Mouse (Mus musculus) gastrocnemius, postnatal 10 days (tissue): ENCODE measurements at regions not wholly inside any gene's neighbourhood (a gene's known extent, or its start where the extent isn't known, plus 50 kb on each side); places are given as distances from the start of the nearest gene placed in this dataset.
"Not testable (repeated sequence)": the region's sequence is repeated elsewhere in the genome, so short reads cannot be mapped to it uniquely, and the experiment has no call there.

Experiments used
- DNase-seq: peaks from one replicate; pipeline ENCODE4 v3.0.0; 2021; ENCODE audit warnings: mixed read lengths

DNA sequence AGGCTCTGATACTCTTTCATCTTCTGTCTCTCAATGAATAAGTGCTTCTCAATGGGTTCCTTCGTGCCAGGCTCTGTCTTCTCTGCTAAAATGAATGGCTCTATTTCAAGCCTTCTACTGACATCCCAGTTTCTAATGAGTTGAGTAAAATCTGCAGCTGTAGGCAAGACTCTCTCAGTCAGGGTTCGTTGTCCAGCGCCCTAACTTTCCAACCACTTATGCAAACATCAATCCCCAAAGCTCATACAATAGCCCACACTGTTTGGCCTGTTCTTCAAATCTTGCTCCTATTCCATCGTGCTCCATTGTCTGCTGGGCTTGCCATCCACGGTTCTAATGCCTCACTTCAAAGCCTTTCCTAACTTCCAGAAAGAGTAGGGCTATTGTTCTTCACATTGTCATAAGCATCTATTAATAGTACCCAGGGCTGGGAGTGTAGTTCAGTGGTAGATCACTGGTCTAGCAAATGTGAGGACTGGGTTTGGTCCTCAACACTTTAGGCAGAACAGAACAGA, 199.7 kb upstream of the 1700056E22Rik start:
- DNase-seq, result no peak

DNA sequence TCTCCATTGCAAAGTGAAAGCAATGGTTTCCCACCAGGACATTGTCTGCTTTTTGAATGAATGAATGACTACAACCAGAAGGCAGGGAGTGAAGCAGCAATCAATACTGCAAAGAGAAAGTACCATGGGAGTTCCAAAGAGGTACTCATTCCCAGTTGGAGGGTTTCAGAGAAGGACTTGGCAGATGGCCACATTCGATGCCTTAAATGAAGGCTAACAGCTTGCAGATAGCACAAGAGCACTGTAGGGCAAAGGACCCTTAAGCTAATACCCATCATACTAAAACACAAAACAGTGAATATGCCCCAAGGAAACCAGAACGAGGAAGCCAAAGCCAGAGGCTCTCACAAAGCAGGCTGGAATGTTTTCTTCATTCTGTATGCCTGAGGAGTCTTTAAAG, 188.2 kb upstream of the 1700056E22Rik start:
- DNase-seq, result no peak

DNA sequence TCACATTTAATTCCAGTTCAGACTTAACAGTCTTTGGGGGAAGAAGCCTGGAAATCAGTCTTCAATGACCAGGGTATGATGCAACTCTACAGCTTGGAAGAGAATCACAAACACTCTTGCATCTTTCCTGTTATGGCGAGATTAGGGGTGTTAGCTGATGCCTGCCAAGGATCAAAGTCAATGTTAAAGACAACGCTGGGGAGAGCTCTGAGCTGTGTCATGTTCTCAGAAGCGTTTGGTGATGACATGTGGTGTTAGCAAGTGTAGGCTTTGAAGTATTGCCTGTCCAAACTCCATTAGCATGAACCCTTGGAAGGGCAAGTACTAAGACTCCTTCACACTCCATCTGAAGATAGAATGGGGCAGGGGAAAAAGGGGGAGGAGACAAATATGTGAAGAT, 187.7 kb upstream of the 1700056E22Rik start:
- no peak for DNase-seq

DNA sequence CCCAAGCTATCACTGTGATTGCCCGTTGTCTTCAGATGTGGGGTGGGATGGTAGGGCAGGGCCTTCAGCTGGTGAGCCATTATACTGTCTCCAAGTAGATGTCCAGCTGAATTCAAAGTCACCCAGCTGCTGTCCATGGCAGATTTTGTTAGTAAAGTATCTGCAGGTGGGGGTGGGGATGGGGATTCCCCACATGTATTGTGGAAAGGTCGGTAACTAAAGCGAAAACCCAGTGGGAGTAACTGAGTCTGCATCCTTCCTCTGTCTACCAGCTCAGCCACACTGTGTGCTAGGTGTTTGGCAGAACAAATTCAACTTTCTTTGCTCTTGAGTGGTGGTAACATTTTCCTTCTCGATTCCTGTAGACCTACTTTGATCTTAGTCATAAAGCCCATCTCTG, 163.2 kb upstream of the 1700056E22Rik start:
- DNase-seq, result no peak

DNA sequence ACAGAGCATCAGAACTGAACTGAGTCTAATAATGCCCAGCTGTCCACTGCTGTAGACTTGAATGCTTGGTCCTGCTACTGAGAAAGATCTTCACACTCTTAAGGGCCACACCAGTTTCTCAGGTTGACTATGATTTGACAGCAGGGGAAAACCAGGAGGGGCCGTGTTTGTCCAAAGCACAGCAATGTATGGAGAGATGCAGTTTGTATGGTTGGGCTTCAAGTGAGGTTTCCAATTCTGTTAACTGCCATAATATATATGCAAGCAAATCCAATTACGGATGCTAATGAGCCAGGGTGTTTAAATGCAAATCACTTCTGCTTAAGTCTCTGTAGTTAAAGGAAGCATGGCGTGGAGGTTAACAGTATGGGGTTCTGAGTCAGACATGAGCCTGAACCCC, 157.2 kb upstream of the 1700056E22Rik start:
- no peak for DNase-seq

DNA sequence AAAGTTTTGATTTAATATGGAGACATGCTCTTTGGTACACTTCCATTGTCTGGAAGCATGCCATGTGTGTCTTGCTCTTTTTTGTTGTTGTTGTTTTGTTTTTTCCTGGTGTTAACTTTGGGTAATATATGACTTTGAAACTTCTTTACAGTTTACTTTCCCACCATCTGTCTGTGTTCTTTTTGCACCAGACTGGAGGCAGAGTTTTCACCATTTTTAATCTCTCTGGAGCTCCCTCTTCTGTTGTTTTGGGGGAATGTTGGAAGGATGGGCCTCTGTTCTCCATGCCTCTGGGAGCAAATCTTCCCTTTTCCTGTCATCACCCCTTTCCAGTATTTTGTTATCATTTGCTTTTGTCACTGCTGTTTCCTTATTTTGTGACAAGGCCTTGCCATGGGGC, 153.5 kb upstream of the 1700056E22Rik start:
- no peak for DNase-seq

DNA sequence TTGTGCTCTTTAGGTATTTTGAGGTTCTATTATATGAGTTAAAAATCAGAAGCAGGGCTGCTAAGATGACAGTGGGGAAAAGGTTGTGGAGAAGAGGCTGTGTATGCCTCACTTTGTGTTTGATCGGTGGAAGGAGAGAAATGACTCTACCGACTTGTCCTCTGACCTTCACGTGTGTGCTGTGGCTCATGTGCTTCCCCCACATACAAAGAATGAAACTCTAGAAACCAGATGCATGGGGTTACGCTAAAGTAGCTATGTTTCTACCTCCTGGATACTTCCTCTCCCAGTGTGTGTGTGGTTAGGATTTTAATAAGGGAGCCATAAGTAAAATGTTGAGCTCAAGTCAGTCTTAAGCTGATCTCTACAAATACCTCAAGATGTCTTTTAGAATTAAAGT, 148.1 kb upstream of the 1700056E22Rik start:
- no peak for DNase-seq

DNA sequence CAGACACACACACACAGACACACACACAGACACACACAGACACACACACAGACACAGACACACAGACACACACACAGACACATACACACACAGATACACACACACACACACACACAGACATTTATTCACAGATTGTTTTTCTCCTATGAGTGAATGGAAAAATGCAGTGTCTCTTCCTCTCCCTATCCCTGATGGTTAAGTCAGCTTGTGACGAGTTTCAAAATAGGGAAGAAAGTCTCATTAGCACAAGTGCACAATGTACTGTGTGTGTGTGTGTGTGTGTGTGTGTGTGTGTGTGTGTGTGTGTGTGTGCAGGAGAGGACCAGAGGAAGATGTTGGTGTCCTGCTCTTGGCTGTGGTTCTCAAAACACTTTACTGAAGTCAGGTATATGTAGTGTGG, 140.3 kb upstream of the 1700056E22Rik start:
- not testable (repeated sequence) for DNase-seq

DNA sequence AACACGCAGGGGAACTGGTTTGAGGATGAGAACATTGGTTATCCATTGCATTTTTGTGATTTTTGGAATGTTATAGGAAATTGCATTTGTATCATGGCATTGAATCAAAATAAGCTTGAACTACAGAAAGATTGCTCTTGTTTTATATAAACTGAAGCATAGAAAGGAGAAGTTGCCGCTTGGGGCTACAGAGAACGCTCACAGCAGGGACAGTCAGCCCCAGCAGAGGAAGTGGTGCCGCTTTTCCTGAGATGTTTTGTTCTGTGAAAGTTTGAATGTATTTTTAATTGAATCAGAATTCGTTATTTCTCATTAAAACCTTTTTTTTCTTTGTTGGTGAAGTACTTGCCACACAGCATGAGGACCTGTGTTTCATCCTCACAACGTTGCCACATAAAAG, 139.6 kb upstream of the 1700056E22Rik start:
- DNase-seq, result no peak

DNA sequence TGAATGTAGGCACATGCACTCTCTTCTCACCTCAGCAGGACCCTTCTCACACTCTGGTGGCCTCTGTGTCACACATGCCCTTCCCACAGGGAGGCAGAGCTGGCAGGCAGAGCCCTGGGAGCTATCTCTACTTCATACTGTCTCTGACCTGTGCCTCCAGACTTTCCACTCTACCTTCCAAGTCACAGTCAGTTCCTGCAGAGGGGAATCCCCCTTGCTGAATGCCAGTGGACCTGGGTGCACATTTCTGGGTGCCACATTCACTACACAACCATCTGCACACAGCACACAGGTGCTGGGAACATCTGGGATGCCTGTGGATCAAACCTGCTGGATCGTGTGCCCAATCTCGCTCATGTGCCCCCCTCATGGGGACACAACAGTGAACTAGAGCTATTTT, 138.9 kb upstream of the 1700056E22Rik start:
- no peak for DNase-seq

DNA sequence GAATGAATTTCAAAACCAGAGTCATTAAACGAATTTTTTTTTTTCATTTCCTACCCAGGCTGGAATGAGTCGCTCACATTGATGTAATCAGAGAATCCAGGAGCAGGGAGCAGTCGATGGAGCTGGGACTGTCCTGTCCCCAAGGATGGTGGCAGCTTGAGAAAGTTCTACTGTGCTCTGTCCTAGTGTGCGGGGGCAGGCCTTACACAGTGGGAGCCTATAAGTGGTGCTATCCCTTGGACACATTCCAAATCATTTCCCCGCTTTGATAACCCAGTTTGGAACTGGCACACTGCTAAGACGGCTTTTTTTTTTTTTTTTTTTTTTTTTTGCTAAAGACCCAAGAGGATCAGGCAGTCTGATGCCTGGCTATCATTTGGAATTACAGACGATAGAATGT, 137.5 kb upstream of the 1700056E22Rik start:
- no peak for DNase-seq

DNA sequence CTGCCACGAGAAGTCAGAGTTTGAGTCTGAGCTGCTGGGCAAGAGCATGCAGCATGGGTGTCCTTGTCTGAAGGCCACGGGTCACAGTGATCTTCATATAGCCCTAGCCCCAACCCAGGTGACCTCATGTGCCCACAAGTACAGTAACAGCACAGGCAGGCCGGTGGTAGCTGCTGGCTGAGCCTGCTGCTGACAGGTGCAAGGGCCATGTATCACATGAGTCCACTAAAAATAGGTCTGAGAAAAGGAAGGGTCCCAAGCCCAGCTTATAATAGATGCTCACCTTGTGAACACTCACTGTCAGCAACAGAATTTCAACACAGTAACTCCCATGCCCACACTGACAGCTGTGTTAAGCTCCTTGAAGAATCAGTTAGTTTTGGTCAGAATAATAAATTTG, 136.8 kb upstream of the 1700056E22Rik start:
- DNase-seq, result peak; percentile 13

DNA sequence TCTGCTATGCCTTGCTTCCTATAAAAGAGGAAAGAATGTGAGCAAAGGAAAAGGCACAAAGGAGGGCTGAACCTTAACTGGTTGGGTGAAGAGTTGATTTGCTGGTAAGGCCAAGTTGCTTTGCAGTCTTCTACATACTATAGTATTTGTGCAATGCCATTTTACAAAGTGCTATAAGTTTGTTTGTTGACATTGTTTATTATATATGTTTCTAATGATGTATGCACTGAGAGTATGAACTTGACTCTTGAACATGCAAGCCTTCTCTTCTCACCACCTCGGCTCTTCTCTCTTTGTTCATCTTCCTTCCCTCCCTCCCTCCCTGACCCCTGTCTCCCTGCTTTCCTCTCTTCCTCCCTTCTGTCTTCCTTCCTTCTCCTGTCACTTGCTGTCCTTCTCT, 135.9 kb upstream of the 1700056E22Rik start:
- no peak for DNase-seq

DNA sequence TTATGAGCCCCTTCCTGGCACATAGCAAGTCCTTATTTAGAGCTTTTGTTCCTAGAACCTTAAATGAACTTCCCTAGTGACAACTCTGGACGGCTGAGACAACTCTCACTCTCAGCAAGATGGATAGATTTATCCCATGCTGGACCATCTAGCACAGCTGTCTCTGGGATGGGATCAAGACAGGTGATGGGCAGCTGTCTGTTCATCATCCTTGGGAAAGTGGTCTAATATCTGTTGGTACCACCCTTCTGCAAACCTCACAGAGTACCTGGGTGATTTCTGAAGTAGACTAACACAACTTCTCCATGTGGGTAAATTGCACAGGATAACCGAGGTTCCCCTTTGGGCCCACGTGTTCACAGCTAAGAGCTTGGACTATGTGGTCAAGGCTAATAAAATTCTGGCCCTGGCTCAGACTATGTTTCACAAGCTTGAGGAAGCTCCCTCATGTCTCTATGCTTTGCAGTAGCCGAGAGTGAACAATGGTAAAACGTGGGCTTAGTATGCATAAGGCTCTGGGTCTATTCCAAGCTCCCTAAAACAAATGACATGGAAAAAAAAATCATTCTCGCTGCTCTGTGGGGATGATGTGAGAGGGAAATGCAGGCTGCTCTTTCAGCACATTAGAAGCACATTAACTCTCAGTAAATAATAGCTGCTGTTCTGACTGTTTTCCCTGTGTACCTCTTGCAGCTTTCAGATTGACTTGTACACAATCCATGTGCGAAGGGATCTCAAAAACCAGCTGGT, 135.1 kb upstream of the 1700056E22Rik start:
- DNase-seq, result no peak

DNA sequence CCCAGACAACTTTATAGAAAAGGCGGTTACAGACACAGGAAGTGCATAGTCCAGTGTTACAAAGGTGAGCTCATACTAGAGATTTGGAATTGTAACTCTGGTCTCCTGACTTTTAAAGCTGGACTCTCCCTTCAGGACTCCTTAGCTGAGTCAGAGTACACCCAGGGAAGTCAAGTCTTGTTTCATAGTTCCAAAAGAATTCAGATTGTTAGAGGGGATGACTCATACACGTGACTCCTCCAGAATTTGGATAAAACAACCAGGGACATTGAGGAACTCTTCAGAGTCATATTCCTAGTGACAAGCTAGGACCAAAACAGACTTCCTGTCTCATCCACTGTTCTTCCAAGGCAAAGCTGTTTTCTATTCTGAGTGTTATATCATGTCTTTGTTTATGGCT, 132.8 kb upstream of the 1700056E22Rik start:
- no peak for DNase-seq

DNA sequence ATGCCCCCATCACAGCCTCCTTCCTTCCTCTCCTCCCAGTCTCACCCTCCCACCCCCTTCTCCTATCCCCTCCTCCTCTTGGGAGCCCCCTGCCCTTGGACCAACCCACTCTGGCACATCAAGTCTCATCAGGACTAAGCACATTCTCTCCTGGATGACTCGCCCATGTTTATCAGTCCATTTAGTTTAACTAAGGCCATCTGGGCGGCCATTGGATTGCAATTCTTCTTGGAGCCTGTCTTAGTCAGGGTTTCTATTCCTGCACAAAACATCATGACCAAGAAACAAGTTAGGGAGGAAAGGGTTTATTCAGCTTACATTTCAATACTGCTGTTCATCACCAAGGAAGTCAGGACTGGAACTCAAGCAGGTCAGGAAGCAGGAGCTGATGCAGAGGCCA, 128.4 kb upstream of the 1700056E22Rik start:
- not testable (repeated sequence) for DNase-seq

DNA sequence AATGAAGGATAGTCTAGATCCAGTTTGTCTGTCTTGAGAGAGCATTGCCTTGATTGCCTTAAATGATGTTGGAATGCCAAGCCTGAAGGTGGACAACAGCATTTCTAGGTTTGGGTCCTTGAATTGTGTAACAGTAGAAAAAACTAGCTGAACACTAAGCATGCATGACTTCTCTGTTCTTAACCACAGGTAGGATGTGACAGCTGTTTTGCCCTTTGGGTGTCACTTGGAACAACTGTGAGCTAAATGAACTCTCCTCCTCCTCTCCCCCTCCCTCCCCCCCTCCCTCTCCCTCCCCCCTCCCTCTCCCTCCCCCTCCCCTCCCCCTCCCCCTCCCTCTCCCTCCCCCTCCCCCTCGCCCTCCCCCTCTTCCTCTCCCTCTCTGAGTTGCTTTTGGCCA, 113.6 kb upstream of the 1700056E22Rik start:
- DNase-seq, result no peak

DNA sequence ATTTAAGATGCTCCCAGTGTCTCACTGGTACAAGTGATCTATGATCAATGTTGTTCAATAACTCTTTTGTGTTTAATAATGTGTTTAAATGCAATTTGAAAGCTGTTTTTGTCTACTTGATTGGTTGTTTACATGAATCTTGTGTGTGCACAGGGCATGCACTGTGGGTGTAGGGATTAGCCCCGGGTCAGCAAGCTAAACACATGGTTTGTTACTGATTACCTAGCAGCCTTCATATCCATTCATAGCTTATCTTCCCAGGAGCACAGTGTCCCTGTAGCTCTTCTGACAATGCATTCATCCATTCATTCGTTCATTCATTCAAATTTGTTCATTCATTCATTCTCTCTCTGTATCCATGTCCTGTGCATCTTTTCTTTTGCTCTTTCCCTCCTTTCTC, 108.9 kb upstream of the 1700056E22Rik start:
- no peak for DNase-seq

DNA sequence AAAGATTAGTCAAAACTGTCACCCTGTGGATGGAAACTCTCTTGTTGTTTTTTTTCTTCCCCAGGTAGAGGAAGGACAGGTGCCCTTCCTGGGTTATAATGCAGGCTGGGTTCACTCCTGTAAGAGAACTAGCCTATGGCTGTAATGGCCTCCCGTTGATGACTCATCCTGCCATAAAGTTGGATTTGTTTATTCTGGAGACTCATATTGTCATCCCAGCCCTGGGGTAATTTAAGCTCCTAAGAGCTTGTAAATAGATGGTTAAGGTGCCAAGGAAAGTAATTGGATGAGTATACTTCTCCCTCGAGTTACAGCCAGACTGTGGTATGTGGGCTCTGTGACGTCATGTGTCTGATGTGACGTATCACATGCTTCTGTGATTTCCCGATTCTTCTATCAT, 106.4 kb upstream of the 1700056E22Rik start:
- no peak for DNase-seq

DNA sequence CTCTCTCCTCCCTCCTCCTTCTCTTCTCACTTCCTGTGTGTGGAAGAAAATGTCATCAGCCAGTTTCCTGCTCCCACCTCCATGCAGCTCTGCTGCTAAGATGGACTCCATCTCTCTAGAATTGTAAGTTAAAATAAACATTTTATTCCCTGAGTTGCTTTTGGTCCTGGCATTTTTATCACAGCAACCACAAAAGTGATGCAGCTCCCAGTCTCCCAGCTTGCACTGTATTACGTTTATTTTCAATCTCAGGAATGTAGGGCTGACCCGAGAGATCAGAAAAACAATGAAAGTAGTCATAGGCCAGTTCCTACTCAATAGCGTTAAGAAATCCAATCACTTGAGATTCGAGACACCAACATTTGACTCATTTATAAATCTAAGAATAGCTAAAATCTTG, 106.0 kb upstream of the 1700056E22Rik start:
- DNase-seq, result no peak

DNA sequence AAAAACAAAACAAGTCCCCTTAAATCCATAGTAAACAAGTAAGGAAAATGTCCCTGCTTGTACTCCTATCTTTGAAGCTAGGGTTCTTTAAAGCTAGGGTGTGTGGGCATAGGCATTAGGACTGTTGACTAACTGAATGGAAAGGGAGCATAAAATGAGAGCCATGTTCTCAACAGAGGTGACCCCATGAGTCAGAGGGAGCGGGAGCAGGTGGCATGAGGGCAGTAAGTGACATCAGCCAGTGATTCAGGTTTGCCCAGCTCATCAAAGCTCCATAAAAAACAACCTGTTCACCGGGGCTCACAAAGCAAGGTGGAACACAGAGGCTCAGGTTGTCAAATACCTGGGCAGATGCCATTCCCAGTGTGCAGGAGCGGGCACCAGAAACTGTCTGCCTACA, 104.6 kb upstream of the 1700056E22Rik start:
- no peak for DNase-seq

DNA sequence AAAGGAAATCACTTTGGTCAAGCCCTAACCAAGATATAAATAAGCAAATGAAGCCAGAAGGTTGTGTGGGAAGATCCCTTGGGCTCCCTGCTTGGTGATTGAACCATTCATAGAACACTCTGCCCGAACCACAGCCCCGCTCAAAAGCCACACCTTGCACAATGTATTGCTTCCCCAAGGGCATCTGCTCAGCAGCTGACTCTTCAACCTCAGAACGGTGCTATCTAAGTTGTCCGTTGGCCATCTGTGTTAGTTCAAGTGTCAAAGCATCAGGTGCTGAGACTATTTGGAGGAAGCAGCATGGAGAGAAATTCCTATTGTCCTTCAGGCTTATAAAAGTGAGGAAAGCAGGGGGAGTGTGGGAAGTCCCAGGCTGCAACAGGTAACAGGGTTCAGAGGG, 96.8 kb upstream of the 1700056E22Rik start:
- DNase-seq, result no peak

DNA sequence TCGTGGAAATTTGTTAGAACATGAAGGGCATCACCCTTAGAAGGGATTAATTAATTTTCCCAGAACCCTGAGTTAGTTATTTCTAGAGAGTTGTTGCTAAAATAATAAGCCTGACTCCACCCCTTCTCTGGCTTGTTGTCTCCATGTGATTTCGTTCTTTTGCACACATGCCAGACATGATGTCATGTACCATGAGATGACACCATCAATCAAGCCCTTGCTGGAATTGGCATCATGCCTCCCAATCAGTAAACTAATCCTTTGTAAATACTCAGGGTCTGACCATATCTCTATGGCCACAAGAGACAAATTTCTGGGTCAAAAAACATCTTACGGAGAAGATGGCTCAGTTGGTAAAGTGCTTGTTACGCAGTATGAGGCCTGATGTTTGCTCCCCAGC, 93.2 kb upstream of the 1700056E22Rik start:
- DNase-seq, result no peak

DNA sequence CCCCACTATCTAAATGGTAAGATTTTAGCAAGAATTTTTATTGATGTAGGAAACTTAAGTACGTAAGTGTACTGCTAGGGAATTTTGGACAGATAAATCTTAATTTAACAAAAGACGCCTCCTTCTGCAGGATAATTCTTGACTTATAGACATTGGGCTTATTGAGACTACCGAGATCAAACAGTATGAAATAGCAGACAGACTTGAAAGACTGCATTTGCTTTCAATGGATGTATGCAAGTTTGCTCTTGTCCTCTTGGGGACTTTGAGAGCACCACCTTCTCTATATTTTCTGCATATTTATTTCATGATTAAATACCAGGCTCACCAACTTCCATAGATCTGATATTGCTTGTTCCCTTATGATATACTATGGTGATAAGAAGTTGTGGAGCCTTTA, 92.8 kb upstream of the 1700056E22Rik start:
- DNase-seq, result no peak
